Mouse (Mus musculus) ES-E14 (cell line): Measurements from ENCODE around the gene Bnc2. TPM values are rescaled to one million over a fixed set of nuclear protein-coding genes. Genes with fewer than 3 reads are reported as not detected.

Experiments
- DNase-seq: peaks from one replicate; pipeline ENCODE4 v3.0.0-alpha.2; 2013; ENCODE audit warnings: low read depth, low spot score
- H3K27ac ChIP-seq: 2 replicates; pipeline ENCODE4 v1.5.1; 2012; ENCODE audit warnings: low read depth, mild to moderate bottlenecking, low read length, moderate library complexity, mixed read lengths; ENCODE audit not compliant: poor library complexity, insufficient read depth, severe bottlenecking
- H3K36me3 ChIP-seq: 2 replicates; pipeline ENCODE4 v1.6.1; 2012; ENCODE audit warnings: mild to moderate bottlenecking, low read length, moderate library complexity, mixed read lengths; ENCODE audit not compliant: control insufficient read depth, poor library complexity, insufficient read depth, severe bottlenecking
- H3K4me1 ChIP-seq, 2 experiments: fragments of 150-350 bp in 1 of 2; sonication (generic) in 1 of 2; 2 replicates each; pipeline ENCODE4 v1.6.1; 2012; ENCODE audit warnings: low read length in 2 of 2, mild to moderate bottlenecking in 1 of 2, mixed read lengths in 1 of 2; ENCODE audit not compliant: control insufficient read depth in 2 of 2, insufficient read depth in 2 of 2, poor library complexity in 1 of 2
- H3K4me3 ChIP-seq, 2 experiments: fragments of 150-350 bp in 1 of 2; sonication (generic) in 1 of 2; 2 replicates each; pipeline ENCODE4 v1.5.1; 2012; ENCODE audit warnings: low read length in 2 of 2, low read depth in 1 of 2, mild to moderate bottlenecking in 1 of 2, mixed read lengths in 1 of 2; ENCODE audit not compliant: insufficient read depth in 1 of 2, poor library complexity in 1 of 2, severe bottlenecking in 1 of 2
- H3K9ac ChIP-seq: 2 replicates; pipeline ENCODE4 v1.6.1; 2012; ENCODE audit warnings: low read depth, mild to moderate bottlenecking, low read length, mixed read lengths; ENCODE audit not compliant: poor library complexity, insufficient read depth, severe bottlenecking
- H3K9me3 ChIP-seq: fragments of 150-350 bp; sonication (generic); 2 replicates; pipeline ENCODE4 v1.6.1; 2012; ENCODE audit warnings: low read depth, mild to moderate bottlenecking, low read length; ENCODE audit not compliant: control insufficient read depth, insufficient read depth
- CHD2 ChIP-seq: IDR thresholded peaks from 2 replicates; pipeline ENCODE4 v1.6.1; 2014; ENCODE audit warnings: mild to moderate bottlenecking, low read depth, low read length, inconsistent platforms
- HCFC1 ChIP-seq: IDR thresholded peaks from 2 replicates; pipeline ENCODE4 v1.6.1; 2012; ENCODE audit warnings: low read length, inconsistent platforms, borderline replicate concordance; ENCODE audit not compliant: insufficient read depth
- MAFK ChIP-seq: IDR thresholded peaks from 2 replicates; pipeline ENCODE4 v1.6.1; 2014; ENCODE audit warnings: mild to moderate bottlenecking, low read depth, low read length, inconsistent platforms; ENCODE audit not compliant: insufficient read depth
- ZC3H11A ChIP-seq: IDR thresholded peaks from 2 replicates; pipeline ENCODE4 v1.6.1; 2012; ENCODE audit warnings: low read depth, mild to moderate bottlenecking, inconsistent platforms, low read length, borderline replicate concordance
- ZNF384 ChIP-seq: IDR thresholded peaks from 2 replicates; pipeline ENCODE4 v1.6.1; 2012; ENCODE audit warnings: low read depth, low read length, inconsistent platforms
- in situ Hi-C, 2 experiments: fragments of 600-800 bp; cut with MboI; formaldehyde crosslinking; loops; one replicate each; pipeline ENCODE4 v1.15.1; 2025; ENCODE audit warnings: low sequenced_read_pairs in 2 of 2, inconsistent platforms in 1 of 2; ENCODE audit not compliant: unreplicated experiment in 2 of 2
- total RNA-seq: library from RNA; depleted of rRNA; stranded (reverse); fragments of 300-350 nt; gene quantifications from 2 replicates; pipeline ENCODE4 v1.2.3, GENCODE M21; 2012

Gene Bnc2
- total RNA-seq, 1 experiment, result 15.1 TPM

DNA sequence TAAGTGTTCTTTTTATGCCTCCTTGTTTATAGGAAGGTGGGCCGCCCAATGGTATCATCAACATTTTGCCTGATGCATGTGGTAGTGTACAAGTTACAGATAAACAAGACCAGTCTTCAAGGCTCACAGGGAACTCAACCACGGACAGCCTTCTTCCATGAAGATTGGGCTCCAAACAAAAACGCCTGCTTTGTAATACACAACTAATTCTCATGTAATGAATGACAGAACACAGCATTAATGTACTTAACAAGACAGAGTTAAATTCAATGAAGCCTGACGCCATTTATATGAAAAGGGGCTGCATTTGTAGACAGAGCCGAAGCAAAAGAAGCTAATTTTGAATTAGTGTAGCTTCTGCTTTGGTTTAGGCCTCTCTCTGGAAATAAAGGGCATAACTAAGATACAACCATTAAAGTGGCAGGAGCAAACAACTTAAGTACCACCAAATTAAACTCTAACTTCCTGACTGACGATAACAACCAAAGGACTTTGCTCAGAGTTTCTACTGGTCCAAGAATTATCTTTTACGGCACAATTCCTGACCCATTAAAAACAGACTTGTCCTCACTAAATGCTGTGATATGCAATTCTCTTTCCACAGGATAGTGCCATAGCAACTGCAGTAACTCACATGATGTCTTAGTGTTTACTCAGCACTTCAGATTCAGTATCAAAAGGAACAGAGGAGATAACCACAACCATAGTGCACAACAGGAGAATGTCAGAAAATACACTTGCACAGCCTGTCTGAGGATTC, 225.6 kb downstream of the Bnc2 start:
- in situ Hi-C loops, result no loop called here

DNA sequence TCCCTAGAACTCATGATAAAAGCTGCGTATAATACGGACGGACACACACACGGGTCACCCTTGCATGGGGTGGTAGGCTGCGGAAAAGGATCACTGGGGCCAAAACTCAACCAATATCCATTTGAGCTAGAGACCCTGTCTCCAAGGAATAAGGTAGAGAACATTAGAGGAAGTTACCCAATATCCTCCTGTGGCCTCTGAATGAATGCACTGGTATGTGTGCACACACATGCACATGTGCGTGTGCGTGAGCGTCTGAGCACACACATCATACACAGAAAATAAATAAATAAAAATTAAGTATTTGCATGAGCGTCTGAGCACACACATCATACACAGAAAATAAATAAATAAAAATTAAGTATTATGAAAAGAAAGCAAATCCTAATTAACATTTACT, 241.8 kb downstream of the Bnc2 start:
- Histone ChIP-seq H3K27ac (no peak overlapping the region), H3K4me3 (no peak overlapping the region), H3K36me3 (no peaks in the 10 kb centered on the region), H3K4me1 (no peaks in the 10 kb centered on the region; a peak in 1 of 4 replicates), H3K9ac (no peak overlapping the region), H3K9me3 (no peaks in the 10 kb centered on the region)
- TF ChIP-seq CHD2 (no peak), MAFK (no peak), HCFC1 (no peak), ZNF384 (no peak), ZC3H11A (no peak)
- in situ Hi-C loops, result no loop called here
- no peak for DNase-seq

More for the DNA sequence above, 225.6 kb downstream of the Bnc2 start:
- H3K4me3 ChIP-seq, result no peak overlapping the region
- H3K4me1 ChIP-seq, result no peaks in the 10 kb centered on the region
- TF ChIP-seq ZC3H11A (no peak), MAFK (no peak), CHD2 (no peak), HCFC1 (no peak)
- H3K9ac ChIP-seq, result no peak overlapping the region
- 0 out of 2 replicates have a peak, but pooled peaks cover 2% of the 10 kb centered on the region for H3K9me3 ChIP-seq
- H3K36me3 ChIP-seq, result no peaks in the 10 kb centered on the region
- DNase-seq, result no peak
- H3K27ac ChIP-seq, result no peak overlapping the region

- Histone ChIP-seq H3K27ac (no peak overlapping the region), H3K4me1 (no peaks in the 10 kb centered on the region; a peak in 1 of 4 replicates), H3K36me3 (no peaks in the 10 kb centered on the region), H3K4me3 (no peak overlapping the region), H3K9ac (no peak overlapping the region), H3K9me3 (no peaks in the 10 kb centered on the region)
- in situ Hi-C loops, result no loop called here
- TF ChIP-seq CHD2 (no peak), HCFC1 (no peak), ZNF384 (no peak), ZC3H11A (no peak), MAFK (no peak)
- peak; percentile 11 for DNase-seq
These were observed 243.2 kb downstream of the Bnc2 start for GRCm38 (mm10) chr4:84431677-84432515.

- Histone ChIP-seq H3K9me3 (no peaks in the 10 kb centered on the region), H3K4me3 (no peak overlapping the region), H3K9ac (no peak overlapping the region), H3K4me1 (no peaks in the 10 kb centered on the region; a peak in 1 of 4 replicates), H3K27ac (no peak overlapping the region), H3K36me3 (no peaks in the 10 kb centered on the region)
- DNase-seq, result no peak
- no peak for TF ChIP-seq HCFC1
- in situ Hi-C loops, result no loop called here
These were observed 247.1 kb downstream of the Bnc2 start for GRCm38 (mm10) chr4:84427955-84428354.
